Mouse (Mus musculus) lung, postnatal 0 days (tissue): ENCODE results near the gene Clstn1.

ENCODE experiments used
- CTCF ChIP-seq: IDR thresholded peaks from 2 replicates; pipeline ENCODE4 v1.5.1; 2016; ENCODE audit warnings: antibody characterized with exemption, mild to moderate bottlenecking
- EP300 ChIP-seq: IDR thresholded peaks from 2 replicates; pipeline ENCODE4 v1.6.1; 2016; ENCODE audit warnings: antibody characterized with exemption, mild to moderate bottlenecking, control low read depth

- no peak for TF ChIP-seq CTCF
- TF ChIP-seq EP300 = no peak
Measured at GRCm38 (mm10) chr4:149637942-149638341, 51.7 kb downstream of the Clstn1 start.
